Mouse (Mus musculus): ENCODE measurements around the gene Tle2. TPM values are rescaled to one million over a fixed set of nuclear protein-coding genes. Genes with fewer than 3 reads are reported as not detected.

Tle2 gene
- total and polyA plus RNA-seq, 2 experiments from 2014 or later: 10.4 to 11.9 TPM

DNA sequence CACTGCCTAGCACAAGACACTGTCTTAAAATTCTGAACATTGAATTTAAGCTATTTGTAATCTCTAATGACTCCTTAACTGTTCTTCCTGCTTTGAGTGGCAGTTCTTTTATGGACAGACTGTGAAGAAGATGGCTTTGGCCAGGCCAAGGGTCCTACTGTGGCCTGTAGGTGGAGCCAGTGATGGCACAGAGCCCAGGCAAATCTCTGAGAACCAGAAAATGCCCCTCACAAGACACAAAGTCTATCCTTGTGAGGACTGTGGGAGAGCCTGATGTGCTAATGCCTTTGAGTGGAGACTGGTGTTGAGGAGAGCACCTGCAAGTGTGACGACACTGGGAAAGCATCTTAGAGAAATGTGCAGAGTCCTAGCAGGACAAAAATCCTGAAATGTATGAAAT is 33.9 kb downstream of the Tle2 start:
- Histone ChIP-seq H3K9ac (replicated peaks; ENCODE audit: low read depth, low read length) (no peak overlapping the region), H3K27me3 (ENCODE audit: control insufficient read depth, insufficient read depth, low read length) (no peaks in the 10 kb centered on the region), H3K9me3 (replicated peaks; ENCODE audit: control insufficient read depth, low read length) (no peaks in the 10 kb centered on the region), H3K27ac (ENCODE audit: low read depth) (no peak overlapping the region), H3K4me2 (ENCODE audit: low read depth, low read length) (no peak overlapping the region), H3K4me1 (ENCODE audit: control insufficient read depth, insufficient read depth) (peaks cover 6% of the 10 kb centered on the region; the same call in 1 of the 2 replicates), H3K4me3 (ENCODE audit: low read depth, low read length) (no peak overlapping the region), H3K36me3 (replicated peaks; ENCODE audit: control insufficient read depth, insufficient read depth, low read length) (no peaks in the 10 kb centered on the region)
- no peak for TF ChIP-seq EP300 (IDR thresholded peaks at IDR 0.05; ENCODE audit: low read depth)
- TF ChIP-seq CTCF (IDR thresholded peaks at IDR 0.05; ENCODE audit: low read depth): peak; percentile 28; the same call in 1 of the 2 replicates
- DNase-seq (ENCODE audit: low spot score) (no peak), ATAC-seq (ENCODE audit: insufficient read depth, low read depth) (no peak)
- 85% methylated on average over 1 of the region's 1 CpGs for WGBS

DNA sequence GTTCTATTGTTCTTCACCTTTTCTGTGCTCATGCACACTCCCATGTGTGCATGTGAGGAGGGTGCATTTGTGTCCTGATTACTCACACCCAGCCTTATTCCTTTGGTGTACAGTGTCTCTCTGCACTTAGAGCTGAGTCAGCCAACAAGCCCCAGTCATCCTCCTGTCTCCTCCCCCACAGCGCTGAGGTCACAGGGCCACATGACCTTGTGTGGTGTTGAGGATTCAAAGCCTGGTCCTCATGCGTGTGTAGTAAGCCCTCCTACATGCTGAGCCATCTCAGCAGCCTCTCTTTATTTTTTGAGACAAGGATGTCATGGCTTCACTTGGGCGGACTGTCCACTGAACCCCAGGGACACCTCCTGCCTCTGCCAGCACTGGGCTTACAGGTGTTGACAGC is 38.4 kb downstream of the Tle2 start:
- Histone ChIP-seq H3K4me2 (ENCODE audit: low read depth, low read length) (no peak overlapping the region), H3K4me1 (ENCODE audit: control insufficient read depth, insufficient read depth) (no peaks in the 10 kb centered on the region), H3K4me3 (ENCODE audit: low read depth, low read length) (no peak overlapping the region), H3K9me3 (replicated peaks; ENCODE audit: control insufficient read depth, low read length) (no peaks in the 10 kb centered on the region), H3K27me3 (ENCODE audit: control insufficient read depth, insufficient read depth, low read length) (no peaks in the 10 kb centered on the region), H3K9ac (replicated peaks; ENCODE audit: low read depth, low read length) (no peak overlapping the region), H3K36me3 (replicated peaks; ENCODE audit: control insufficient read depth, insufficient read depth, low read length) (no peaks in the 10 kb centered on the region), H3K27ac (ENCODE audit: low read depth) (no peak overlapping the region)
- WGBS: 51% methylated on average over 3 of the region's 3 CpGs
- no peak for TF ChIP-seq EP300 (IDR thresholded peaks at IDR 0.05; ENCODE audit: low read depth)
- TF ChIP-seq CTCF (IDR thresholded peaks at IDR 0.05; ENCODE audit: low read depth): no peak
- DNase-seq (ENCODE audit: low spot score): no peak
- ATAC-seq (ENCODE audit: insufficient read depth, low read depth): no peak

DNA sequence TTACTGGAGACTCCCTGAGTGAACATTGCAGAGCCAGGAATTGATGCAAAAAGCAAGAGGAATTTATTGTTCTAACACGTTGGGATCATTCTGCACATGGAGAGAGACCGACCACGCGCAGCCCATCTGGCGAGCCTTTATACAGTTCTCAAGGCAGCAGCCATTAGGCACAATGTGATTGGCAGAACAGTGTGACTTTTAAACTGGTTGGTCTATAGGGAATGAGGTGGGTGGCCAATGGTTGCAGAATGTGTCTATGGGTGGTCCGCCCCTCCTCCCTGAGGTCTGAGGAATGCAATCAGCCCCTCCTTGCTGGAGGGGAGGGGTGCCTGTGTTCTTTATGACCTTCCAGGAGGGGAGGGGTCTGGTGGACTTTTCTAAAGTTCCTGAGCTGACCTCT is 41.1 kb downstream of the Tle2 start:
- TF ChIP-seq EP300 (IDR thresholded peaks at IDR 0.05; ENCODE audit: low read depth) (no peak), CTCF (IDR thresholded peaks at IDR 0.05; ENCODE audit: low read depth) (no peak)
- Histone ChIP-seq H3K36me3 (replicated peaks; ENCODE audit: control insufficient read depth, insufficient read depth, low read length) (no peaks in the 10 kb centered on the region), H3K4me2 (ENCODE audit: low read depth, low read length) (no peak overlapping the region), H3K9me3 (replicated peaks; ENCODE audit: control insufficient read depth, low read length) (no peaks in the 10 kb centered on the region), H3K4me1 (ENCODE audit: control insufficient read depth, insufficient read depth) (no peaks in the 10 kb centered on the region), H3K27me3 (ENCODE audit: control insufficient read depth, insufficient read depth, low read length) (no peaks in the 10 kb centered on the region), H3K4me3 (ENCODE audit: low read depth, low read length) (no peak overlapping the region), H3K9ac (replicated peaks; ENCODE audit: low read depth, low read length) (no peak overlapping the region), H3K27ac (ENCODE audit: low read depth) (no peak overlapping the region)
- ATAC-seq (ENCODE audit: insufficient read depth, low read depth) (no peak), DNase-seq (ENCODE audit: low spot score) (no peak)
- 70% methylated on average over 6 of the region's 6 CpGs for WGBS

DNA sequence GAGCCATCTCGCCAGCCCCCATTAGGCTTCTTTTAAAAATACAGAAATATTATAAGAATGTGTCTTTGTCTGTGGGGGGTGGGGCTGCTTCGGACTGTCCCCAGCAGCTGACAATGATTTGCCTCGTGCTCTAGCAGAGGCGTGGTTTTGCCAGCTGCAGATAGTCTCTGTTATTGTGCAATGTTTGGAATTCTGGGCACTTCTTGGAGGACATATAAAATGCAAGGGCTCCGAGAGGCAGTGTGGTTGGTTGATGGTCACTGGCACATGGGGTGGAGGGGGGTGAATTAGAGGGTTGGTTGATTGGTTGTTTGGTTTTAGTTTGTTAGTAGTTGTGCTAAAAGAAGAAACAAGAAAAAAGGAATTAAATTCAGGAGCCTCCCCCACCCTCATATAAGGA is 45.6 kb downstream of the Tle2 start:
- Histone ChIP-seq H3K27me3 (ENCODE audit: control insufficient read depth, insufficient read depth, low read length) (no peaks in the 10 kb centered on the region), H3K27ac (ENCODE audit: low read depth) (no peak overlapping the region), H3K36me3 (replicated peaks; ENCODE audit: control insufficient read depth, insufficient read depth, low read length) (peaks cover 11% of the 10 kb centered on the region; the same call in 1 of the 2 replicates), H3K9me3 (replicated peaks; ENCODE audit: control insufficient read depth, low read length) (no peaks in the 10 kb centered on the region), H3K4me3 (ENCODE audit: low read depth, low read length) (no peak overlapping the region), H3K4me1 (ENCODE audit: control insufficient read depth, insufficient read depth) (no peaks in the 10 kb centered on the region), H3K4me2 (ENCODE audit: low read depth, low read length) (no peak overlapping the region), H3K9ac (replicated peaks; ENCODE audit: low read depth, low read length) (no peak overlapping the region)
- 70% methylated on average over 5 of the region's 5 CpGs for WGBS
- ATAC-seq (ENCODE audit: insufficient read depth, low read depth): no peak
- TF ChIP-seq EP300 (IDR thresholded peaks at IDR 0.05; ENCODE audit: low read depth): no peak
- no peak for TF ChIP-seq CTCF (IDR thresholded peaks at IDR 0.05; ENCODE audit: low read depth)
- no peak for DNase-seq (ENCODE audit: low spot score)

DNA sequence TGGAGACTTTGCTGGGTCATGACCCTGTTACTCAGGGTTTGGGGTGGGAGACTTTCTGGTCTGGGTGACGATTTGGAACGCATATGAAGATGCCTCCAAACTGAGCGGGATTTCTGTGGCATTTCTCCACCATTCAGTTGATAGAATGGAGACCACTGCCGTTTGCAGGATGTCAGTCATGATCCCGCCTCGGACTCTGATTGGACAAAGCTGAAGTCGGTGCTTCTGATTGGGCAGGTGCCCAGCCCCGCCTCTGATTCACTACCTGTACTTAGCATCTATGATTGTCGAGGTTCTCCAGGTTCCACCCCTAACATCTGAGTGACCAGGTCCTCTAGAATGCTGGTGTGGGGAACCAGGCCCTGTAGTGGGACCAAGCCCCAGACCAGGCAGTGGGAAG is 46.4 kb downstream of the Tle2 start:
- ATAC-seq (ENCODE audit: insufficient read depth, low read depth): no peak
- Histone ChIP-seq H3K4me3 (ENCODE audit: low read depth, low read length) (no peak overlapping the region), H3K27me3 (ENCODE audit: control insufficient read depth, insufficient read depth, low read length) (no peaks in the 10 kb centered on the region), H3K4me2 (ENCODE audit: low read depth, low read length) (no peak overlapping the region), H3K9ac (replicated peaks; ENCODE audit: low read depth, low read length) (no peak overlapping the region), H3K4me1 (ENCODE audit: control insufficient read depth, insufficient read depth) (no peaks in the 10 kb centered on the region), H3K36me3 (replicated peaks; ENCODE audit: control insufficient read depth, insufficient read depth, low read length) (peaks cover 11% of the 10 kb centered on the region; the same call in 1 of the 2 replicates), H3K9me3 (replicated peaks; ENCODE audit: control insufficient read depth, low read length) (no peaks in the 10 kb centered on the region), H3K27ac (ENCODE audit: low read depth) (no peak overlapping the region)
- 57% methylated on average over 9 of the region's 9 CpGs for WGBS
- no peak for DNase-seq (ENCODE audit: low spot score)
- TF ChIP-seq EP300 (IDR thresholded peaks at IDR 0.05; ENCODE audit: low read depth) (no peak), CTCF (IDR thresholded peaks at IDR 0.05; ENCODE audit: low read depth) (no peak)

DNA sequence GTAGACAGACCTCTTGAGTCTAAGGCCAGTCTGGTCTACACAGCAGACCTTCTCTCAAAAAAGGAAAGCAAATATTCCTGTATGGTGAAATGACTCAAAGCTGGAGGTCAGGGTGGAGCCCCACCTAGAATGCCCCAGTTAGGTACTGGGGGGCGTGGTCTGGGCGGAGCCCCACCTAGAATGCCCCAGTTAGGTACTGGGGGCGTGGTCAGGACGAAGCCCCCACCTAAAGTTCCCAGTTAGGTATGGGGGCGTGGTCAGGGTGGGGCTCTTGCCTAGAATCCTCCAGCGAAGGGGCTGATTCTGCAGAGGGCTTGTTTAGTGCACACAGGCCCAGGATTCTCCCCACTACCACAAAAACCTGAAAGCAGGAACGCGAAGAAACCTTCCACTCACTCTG is 49.1 kb downstream of the Tle2 start:
- no peak overlapping the region for H3K27ac ChIP-seq (ENCODE audit: low read depth)
- 57% methylated on average over 8 of the region's 8 CpGs for WGBS
- H3K36me3 ChIP-seq (replicated peaks; ENCODE audit: control insufficient read depth, insufficient read depth, low read length): peaks cover 11% of the 10 kb centered on the region; the same call in 1 of the 2 replicates
- no peak overlapping the region for H3K4me3 ChIP-seq (ENCODE audit: low read depth, low read length)
- no peak for DNase-seq (ENCODE audit: low spot score)
- no peak overlapping the region for H3K9ac ChIP-seq (replicated peaks; ENCODE audit: low read depth, low read length)
- no peaks in the 10 kb centered on the region for H3K9me3 ChIP-seq (replicated peaks; ENCODE audit: control insufficient read depth, low read length)
- no peak for TF ChIP-seq CTCF (IDR thresholded peaks at IDR 0.05; ENCODE audit: low read depth)
- no peak for TF ChIP-seq EP300 (IDR thresholded peaks at IDR 0.05; ENCODE audit: low read depth)
- ATAC-seq (ENCODE audit: insufficient read depth, low read depth): no peak
- H3K27me3 ChIP-seq (ENCODE audit: control insufficient read depth, insufficient read depth, low read length): no peaks in the 10 kb centered on the region
- no peak overlapping the region for H3K4me2 ChIP-seq (ENCODE audit: low read depth, low read length)
- H3K4me1 ChIP-seq (ENCODE audit: control insufficient read depth, insufficient read depth): peaks cover 11% of the 10 kb centered on the region; the same call in 1 of the 2 replicates

All from heart, postnatal 0 days (tissue).